Mouse (Mus musculus): ENCODE measurements around the gene Itgav. TPM values are rescaled to one million over a fixed set of nuclear protein-coding genes. Genes with fewer than 3 reads are reported as not detected.

Itgav gene
- 13.9 and 18.1 TPM in 2 replicates for polyA plus RNA-seq (2015; fragmentation: Nextera tagmentation; extraction: Ambion mirVana)

DNA sequence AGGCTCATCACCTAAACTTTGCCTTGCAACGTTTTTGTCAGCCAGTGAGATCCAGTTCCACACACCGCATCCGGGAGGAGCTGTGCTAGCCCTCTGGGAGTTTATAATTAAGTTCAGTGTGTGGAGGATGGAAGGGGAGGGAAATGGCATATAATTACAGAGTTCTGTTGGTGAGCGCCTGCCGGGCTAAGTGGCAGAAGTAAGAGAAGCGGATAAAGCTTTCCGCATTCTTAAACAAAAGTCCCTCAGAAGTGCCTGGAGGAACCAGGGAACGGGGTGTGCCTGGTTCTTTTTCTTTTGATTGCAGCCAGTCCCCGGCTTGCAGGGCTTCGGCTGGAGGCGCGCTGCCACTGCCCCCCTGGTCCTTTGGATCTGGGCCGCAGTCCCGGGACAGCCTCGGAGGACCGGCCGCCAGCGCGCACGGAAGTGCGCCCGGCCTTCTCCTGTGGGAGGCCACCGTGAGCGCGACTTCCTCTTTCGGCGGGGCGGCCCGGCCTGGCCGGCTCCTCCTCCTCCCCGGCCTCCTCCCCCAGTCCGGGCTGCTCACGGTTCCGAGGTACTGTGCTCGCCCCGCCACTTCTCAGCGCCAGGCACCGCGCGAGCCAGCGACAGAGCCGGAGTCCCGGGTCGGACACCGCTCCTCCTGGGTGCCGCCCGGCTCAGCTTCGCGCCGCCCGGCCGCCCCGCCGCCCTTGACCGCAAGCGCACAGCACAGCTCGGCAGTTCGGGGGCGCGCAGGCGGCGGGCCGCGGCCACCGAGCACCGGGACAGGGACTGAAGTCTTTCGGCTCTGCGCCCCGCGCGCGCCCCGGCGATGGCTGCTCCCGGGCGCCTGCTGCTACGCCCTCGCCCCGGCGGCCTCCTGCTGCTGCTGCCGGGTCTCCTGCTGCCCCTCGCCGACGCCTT, at the start of gene Itgav:
TSS of gene Itgav (plus strand) at position 477 of the 906 bp plus-strand sequence.
- H3K27ac ChIP-seq = peak within 1 kb of the TSS; percentile 76
- H3K9ac ChIP-seq = peak within 1 kb of the TSS; percentile 74
- ATAC-seq (ENCODE audit: low read depth) (peak; percentile 95), DNase-seq (peak; percentile 58)
- peaks cover 24% of the 10 kb centered on the region for H3K27me3 ChIP-seq
- WGBS (ENCODE audit: insufficient replicate concordance) = under 1% methylated on average over 79 of the region's 84 CpGs
- peak within 1 kb of the TSS; percentile 77 for H3K4me2 ChIP-seq
- H3K4me1 ChIP-seq (replicated peaks) = peaks cover 28% of the 10 kb centered on the region
- H3K9me3 ChIP-seq (replicated peaks) = no peaks in the 10 kb centered on the region
- H3K4me3 ChIP-seq (replicated peaks) = peak within 1 kb of the TSS; percentile 70
- no peaks in the 10 kb centered on the region for H3K36me3 ChIP-seq

DNA sequence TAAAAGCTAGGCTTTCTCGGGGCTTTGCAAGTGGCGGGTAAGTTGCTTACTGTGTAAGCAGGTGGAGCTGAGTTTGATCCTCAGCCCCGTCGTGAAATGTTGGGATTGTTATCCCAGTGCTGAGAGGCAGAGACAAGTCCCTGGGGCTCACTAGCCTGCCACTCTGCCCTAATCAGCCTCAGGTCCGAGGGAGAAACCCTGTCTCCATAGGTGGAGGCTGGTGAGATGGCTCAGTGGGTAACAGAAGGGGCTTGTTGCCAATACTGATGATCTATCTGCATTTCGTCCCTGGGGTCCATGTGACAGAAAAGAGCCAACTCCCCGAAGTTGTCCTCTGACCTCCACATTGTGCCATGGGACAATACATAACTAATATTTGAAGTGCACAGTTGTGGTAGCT, 49.8 kb upstream of the Itgav start:
- Histone ChIP-seq H3K4me2 (no peak overlapping the region), H3K36me3 (peaks cover 11% of the 10 kb centered on the region; the same call in 1 of the 2 replicates), H3K4me3 (replicated peaks) (no peak overlapping the region), H3K27me3 (no peaks in the 10 kb centered on the region), H3K9ac (no peak overlapping the region), H3K9me3 (replicated peaks) (no peaks in the 10 kb centered on the region), H3K4me1 (replicated peaks) (no peaks in the 10 kb centered on the region), H3K27ac (no peak overlapping the region)
- ATAC-seq (ENCODE audit: low read depth) (no peak), DNase-seq (no peak)
- WGBS (ENCODE audit: insufficient replicate concordance) = 86% methylated on average over 7 of the region's 7 CpGs

DNA sequence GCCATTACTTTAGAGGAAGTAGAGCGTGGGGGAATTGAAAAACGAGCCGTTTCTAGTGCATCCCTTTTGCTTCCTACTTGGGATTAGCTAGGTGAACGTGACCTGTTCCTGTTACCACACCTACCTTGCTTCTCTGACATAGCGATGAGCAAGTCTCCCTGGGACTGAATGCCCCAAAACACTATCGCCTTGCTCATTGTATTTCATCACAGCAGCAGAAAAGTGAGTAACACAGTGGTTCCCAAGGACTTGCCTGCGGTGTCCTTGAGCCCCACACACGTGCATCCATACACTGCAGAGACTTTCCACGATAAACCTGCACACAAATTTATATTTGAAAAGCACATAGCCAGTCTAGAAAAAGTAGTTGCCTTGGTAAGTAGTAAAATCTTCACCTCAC, 49.3 kb upstream of the Itgav start:
- Histone ChIP-seq H3K4me2 (no peak overlapping the region), H3K27ac (no peak overlapping the region), H3K27me3 (no peaks in the 10 kb centered on the region), H3K4me1 (replicated peaks) (no peaks in the 10 kb centered on the region), H3K9me3 (replicated peaks) (no peaks in the 10 kb centered on the region), H3K36me3 (peaks cover 11% of the 10 kb centered on the region; the same call in 1 of the 2 replicates), H3K4me3 (replicated peaks) (no peak overlapping the region), H3K9ac (no peak overlapping the region)
- DNase-seq (no peak), ATAC-seq (ENCODE audit: low read depth) (no peak)
- 81% methylated on average over 9 of the region's 9 CpGs for WGBS (ENCODE audit: insufficient replicate concordance)

DNA sequence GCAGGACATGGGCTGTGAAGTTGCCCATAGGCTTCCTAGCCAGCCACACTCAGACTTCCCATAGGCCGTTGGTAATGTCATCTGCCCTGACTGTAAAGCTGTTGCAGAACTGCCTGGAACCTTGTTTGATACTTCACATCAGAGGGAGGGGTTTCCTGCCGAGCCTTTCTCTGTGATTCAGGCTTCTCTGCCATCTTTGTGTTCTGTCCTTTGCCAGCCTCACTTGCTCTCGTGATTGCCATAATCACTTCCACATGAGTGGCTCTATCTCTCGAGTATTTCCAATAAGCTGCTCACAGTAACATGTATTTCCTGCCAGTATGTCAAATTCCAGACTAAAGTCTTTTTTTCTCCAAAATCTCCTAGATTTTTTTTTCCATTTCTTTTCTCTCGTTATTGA, 48.5 kb upstream of the Itgav start:
- Histone ChIP-seq H3K9me3 (replicated peaks) (no peaks in the 10 kb centered on the region), H3K4me3 (replicated peaks) (no peak overlapping the region), H3K4me1 (replicated peaks) (no peaks in the 10 kb centered on the region), H3K27me3 (no peaks in the 10 kb centered on the region), H3K27ac (no peak overlapping the region), H3K9ac (no peak overlapping the region), H3K4me2 (no peak overlapping the region), H3K36me3 (peaks cover 11% of the 10 kb centered on the region; the same call in 1 of the 2 replicates)
- DNase-seq = no peak
- no peak for ATAC-seq (ENCODE audit: low read depth)
- WGBS (ENCODE audit: insufficient replicate concordance) = 57% methylated on average over 5 of the region's 5 CpGs

DNA sequence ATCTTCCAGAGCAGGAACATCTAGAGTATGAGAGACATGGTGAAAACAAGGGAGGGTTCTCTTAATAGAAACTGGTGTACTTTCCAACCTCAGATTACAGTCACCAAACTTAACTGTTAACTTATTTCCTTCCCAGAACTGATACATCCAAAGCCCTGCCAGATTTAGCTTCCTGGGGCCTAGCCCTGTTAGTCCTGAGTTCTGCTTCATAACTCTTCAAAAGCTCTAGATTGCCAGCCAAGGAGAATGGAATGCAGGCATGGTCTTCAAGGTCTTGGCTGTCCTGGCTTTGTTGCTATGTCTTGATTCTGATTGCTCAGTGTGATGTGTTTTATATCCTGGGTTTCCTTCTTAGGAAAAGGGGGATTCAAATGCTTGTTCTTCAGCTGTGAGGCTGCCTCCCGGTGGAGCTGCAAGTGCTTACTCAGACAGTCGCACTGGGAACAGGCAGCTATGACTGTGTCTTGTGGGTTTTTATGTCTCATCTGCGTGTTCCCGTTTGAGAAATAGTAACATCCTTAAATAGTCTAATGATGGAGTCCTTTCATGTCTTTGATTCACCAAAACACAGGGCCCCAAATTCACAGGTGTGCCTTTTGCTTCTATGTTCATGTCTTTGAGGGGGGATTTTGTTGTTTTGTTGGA, 47.8 kb upstream of the Itgav start:
- H3K9ac ChIP-seq = no peak overlapping the region
- WGBS (ENCODE audit: insufficient replicate concordance) = 76% methylated on average over 4 of the region's 4 CpGs
- ATAC-seq (ENCODE audit: low read depth) (no peak), DNase-seq (no peak)
- H3K4me1 ChIP-seq (replicated peaks) = no peaks in the 10 kb centered on the region
- peaks cover 11% of the 10 kb centered on the region; the same call in 1 of the 2 replicates for H3K36me3 ChIP-seq
- no peaks in the 10 kb centered on the region for H3K9me3 ChIP-seq (replicated peaks)
- no peak overlapping the region for H3K4me3 ChIP-seq (replicated peaks)
- H3K27me3 ChIP-seq = no peaks in the 10 kb centered on the region
- H3K27ac ChIP-seq = no peak overlapping the region
- no peak overlapping the region for H3K4me2 ChIP-seq

DNA sequence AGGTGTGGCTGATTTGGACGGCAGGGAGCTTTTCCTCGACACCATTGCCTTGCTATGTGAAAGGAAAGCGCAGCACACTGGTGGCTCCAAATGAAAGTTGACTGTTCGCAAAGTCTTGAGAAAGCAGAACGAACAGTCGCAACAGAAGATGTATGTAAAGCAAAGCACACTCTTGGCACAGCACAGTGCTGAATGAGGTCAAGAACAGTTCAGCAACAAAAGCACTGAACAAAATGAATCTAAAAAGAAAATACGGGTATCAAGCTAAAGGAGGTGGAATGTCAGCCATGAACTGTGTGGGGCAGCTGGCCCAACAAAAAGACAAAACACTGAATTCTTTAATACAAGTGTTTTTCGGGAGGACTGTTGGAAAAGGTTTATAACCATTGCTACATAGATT, 42.9 kb upstream of the Itgav start:
- no peaks in the 10 kb centered on the region for H3K27me3 ChIP-seq
- WGBS (ENCODE audit: insufficient replicate concordance) = 80% methylated on average over 8 of the region's 8 CpGs
- no peak for ATAC-seq (ENCODE audit: low read depth)
- H3K27ac ChIP-seq = no peak overlapping the region
- DNase-seq = no peak
- no peak overlapping the region for H3K4me3 ChIP-seq (replicated peaks)
- H3K9me3 ChIP-seq (replicated peaks) = no peaks in the 10 kb centered on the region
- H3K4me2 ChIP-seq = no peak overlapping the region
- no peak overlapping the region for H3K9ac ChIP-seq
- H3K4me1 ChIP-seq (replicated peaks) = peaks cover 5% of the 10 kb centered on the region; the same call in 1 of the 2 replicates
- H3K36me3 ChIP-seq = no peaks in the 10 kb centered on the region

DNA sequence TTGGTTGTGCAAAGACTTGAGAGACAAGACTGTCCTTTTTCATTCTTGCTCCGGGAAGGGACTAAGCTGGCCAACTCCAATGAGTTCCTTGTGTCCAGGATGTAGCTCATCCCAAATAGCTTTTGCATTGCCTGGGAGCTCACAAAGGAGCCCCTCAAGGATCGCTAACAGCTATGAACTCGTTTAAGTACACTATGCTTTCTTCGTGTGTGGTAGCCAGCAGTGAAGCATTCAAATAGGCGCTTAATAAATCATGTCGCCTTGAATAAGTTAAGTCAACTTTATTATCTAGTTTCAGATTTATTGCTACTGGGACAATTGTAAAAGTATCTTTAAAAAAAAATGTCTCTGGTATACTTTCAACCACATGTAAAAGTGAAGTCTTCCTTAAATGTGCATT, 42.4 kb upstream of the Itgav start:
- no peak overlapping the region for H3K4me3 ChIP-seq (replicated peaks)
- H3K9ac ChIP-seq = no peak overlapping the region
- DNase-seq = no peak
- H3K27me3 ChIP-seq = no peaks in the 10 kb centered on the region
- H3K27ac ChIP-seq = no peak overlapping the region
- H3K9me3 ChIP-seq (replicated peaks) = no peaks in the 10 kb centered on the region
- H3K4me2 ChIP-seq = no peak overlapping the region
- WGBS (ENCODE audit: insufficient replicate concordance) = 78% methylated on average over 6 of the region's 6 CpGs
- peaks cover 5% of the 10 kb centered on the region; the same call in 1 of the 2 replicates for H3K4me1 ChIP-seq (replicated peaks)
- no peak for ATAC-seq (ENCODE audit: low read depth)
- H3K36me3 ChIP-seq = no peaks in the 10 kb centered on the region

DNA sequence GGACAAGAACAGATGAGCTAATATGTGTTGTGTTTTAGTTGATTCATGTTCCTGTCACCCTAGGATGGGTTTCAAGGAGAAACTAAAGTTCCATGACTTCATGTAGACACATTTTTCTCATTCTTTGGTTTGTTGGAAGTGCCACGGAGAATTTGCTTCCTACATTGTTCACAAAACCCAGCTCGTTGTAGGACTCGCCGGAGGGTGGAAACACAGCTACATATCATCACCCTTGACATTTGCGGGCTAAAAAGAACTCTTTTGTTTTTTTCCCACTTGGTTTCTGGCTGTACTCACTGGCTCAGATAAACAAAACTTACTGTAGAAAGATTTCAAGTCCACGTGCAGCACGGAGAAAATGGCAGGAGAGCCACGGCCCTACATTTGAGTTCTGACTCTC, 41.9 kb upstream of the Itgav start:
- H3K27ac ChIP-seq = no peak overlapping the region
- 66% methylated on average over 8 of the region's 8 CpGs for WGBS (ENCODE audit: insufficient replicate concordance)
- no peak for ATAC-seq (ENCODE audit: low read depth)

DNA sequence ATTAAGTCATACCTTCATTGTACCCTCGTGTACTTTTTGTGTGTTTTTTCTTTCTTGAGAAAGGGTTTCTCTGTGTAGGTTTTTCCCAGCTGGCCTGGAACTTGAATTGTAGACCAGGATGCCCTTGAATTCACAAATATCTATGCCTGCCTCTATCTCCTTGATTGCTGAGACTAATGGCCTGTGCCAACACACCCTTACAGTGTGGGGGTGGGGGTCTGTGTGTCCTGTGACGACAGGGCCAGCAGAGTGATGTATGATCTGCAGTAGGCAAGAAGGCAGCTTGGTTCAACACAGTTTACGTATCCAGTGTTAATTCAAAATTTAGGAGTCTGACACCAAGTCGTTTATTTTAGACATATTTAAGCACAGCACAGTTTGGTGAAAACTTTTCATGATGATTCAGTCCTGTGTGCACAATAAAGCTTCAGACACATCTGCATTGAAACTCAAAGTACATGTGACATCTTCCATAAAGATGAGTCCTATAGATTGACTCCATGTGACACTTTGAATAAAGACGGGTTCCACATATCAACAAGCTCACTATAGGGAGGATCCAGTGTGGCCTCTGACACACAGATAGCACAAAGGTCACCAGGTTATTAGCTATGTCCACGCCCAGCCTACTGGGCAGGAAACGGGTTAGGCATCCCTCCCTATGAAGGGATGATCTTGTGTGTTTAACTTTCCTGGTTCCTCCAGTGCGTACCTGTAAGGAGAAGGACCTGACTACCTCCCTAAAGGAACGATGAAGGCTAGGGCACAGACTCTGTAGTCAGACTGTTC, 40.3 kb upstream of the Itgav start:
- Histone ChIP-seq H3K27me3 (no peaks in the 10 kb centered on the region), H3K4me2 (no peak overlapping the region), H3K9me3 (replicated peaks) (no peaks in the 10 kb centered on the region), H3K4me3 (replicated peaks) (no peak overlapping the region), H3K27ac (no peak overlapping the region), H3K9ac (no peak overlapping the region), H3K36me3 (no peaks in the 10 kb centered on the region), H3K4me1 (replicated peaks) (peaks cover 5% of the 10 kb centered on the region; the same call in 1 of the 2 replicates)
- DNase-seq = no peak
- WGBS (ENCODE audit: insufficient replicate concordance) = 63% methylated on average over 9 of the region's 9 CpGs
- ATAC-seq (ENCODE audit: low read depth) = 0 out of 2 replicates have a peak, but pooled peaks have one; percentile 39

More for the DNA sequence above, 41.9 kb upstream of the Itgav start:
- Histone ChIP-seq H3K4me3 (replicated peaks) (no peak overlapping the region), H3K4me2 (no peak overlapping the region), H3K36me3 (no peaks in the 10 kb centered on the region), H3K9ac (no peak overlapping the region), H3K9me3 (replicated peaks) (no peaks in the 10 kb centered on the region), H3K27me3 (no peaks in the 10 kb centered on the region), H3K4me1 (replicated peaks) (peaks cover 5% of the 10 kb centered on the region; the same call in 1 of the 2 replicates)
- DNase-seq = no peak

DNA sequence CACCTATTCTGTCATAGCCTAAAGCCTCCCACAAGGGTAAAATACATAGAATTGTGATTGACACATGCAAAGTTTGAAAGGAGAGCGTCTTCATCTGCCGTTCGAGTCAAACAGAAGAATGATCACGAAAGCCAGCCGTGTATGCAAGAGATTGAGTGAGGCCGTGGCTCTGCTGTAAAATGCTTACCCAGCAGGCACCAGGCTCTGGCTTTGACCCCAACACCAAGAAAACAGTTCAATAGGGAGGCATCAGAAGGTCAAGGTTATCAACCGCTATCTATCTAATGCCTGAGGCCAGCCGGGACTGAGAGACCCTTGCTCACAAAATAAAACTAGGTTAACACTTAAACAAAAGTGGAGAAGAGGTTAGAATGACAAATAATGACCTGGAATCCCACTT, 39.5 kb upstream of the Itgav start:
- H3K4me3 ChIP-seq (replicated peaks) = no peak overlapping the region
- H3K4me1 ChIP-seq (replicated peaks) = peaks cover 5% of the 10 kb centered on the region; the same call in 1 of the 2 replicates
- no peaks in the 10 kb centered on the region for H3K36me3 ChIP-seq
- WGBS (ENCODE audit: insufficient replicate concordance) = 73% methylated on average over 8 of the region's 8 CpGs
- H3K4me2 ChIP-seq = no peak overlapping the region
- no peak for DNase-seq
- no peaks in the 10 kb centered on the region for H3K27me3 ChIP-seq
- no peak overlapping the region for H3K27ac ChIP-seq
- no peak for ATAC-seq (ENCODE audit: low read depth)
- no peak overlapping the region for H3K9ac ChIP-seq
- no peaks in the 10 kb centered on the region for H3K9me3 ChIP-seq (replicated peaks)

DNA sequence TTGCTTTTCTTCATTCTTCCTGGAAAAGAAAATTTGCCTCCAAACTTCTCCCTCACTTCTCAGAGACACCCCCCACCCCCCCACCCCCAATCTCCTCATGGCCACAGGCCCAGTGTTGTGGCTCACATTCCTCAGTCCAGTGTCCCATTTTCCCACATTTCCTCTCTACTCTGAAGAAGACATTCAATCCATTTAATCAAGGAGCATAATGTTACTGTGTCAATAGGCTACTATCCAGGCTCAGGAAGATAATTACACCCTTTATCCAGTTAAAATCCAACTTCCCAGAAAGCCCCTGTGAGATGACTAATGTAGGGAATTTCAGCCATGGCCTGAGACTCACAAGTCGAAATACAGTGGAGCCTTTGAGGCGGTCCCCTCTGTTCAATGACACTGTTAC, 33.8 kb upstream of the Itgav start:
- Histone ChIP-seq H3K27ac (no peak overlapping the region), H3K27me3 (no peaks in the 10 kb centered on the region), H3K4me2 (no peak overlapping the region), H3K9ac (no peak overlapping the region), H3K4me3 (replicated peaks) (no peak overlapping the region), H3K4me1 (replicated peaks) (no peaks in the 10 kb centered on the region; the same call in 1 of the 2 replicates), H3K9me3 (replicated peaks) (no peaks in the 10 kb centered on the region), H3K36me3 (no peaks in the 10 kb centered on the region)
- ATAC-seq (ENCODE audit: low read depth) (no peak), DNase-seq (no peak)
- 57% methylated on average over 2 of the region's 2 CpGs for WGBS (ENCODE audit: insufficient replicate concordance)
